Mouse (Mus musculus) liver, postnatal 0 days (tissue): ENCODE measurements around the gene Myo15b. TPM values are rescaled to one million over a fixed set of nuclear protein-coding genes. Genes with fewer than 3 reads are reported as not detected.

Experiments
- ATAC-seq: fragments of 200-750 bp; cut with Nextera tagmentation; 2 replicates; pipeline ENCODE4 v1.8.0; 2017; ENCODE audit warnings: mild to moderate bottlenecking, moderate library complexity
- DNase-seq: peaks from one replicate; pipeline ENCODE4 v3.0.0-alpha.2; 2016
- H3K27ac ChIP-seq: fragments of 300-500 bp; sonication (generic); 2 replicates; pipeline ENCODE4 v1.5.1; 2014; ENCODE audit warnings: antibody characterized with exemption, moderate library complexity, mild to moderate bottlenecking, low read depth
- H3K27me3 ChIP-seq: fragments of 300-500 bp; sonication (generic); 2 replicates; pipeline ENCODE4 v1.6.1; 2014; ENCODE audit warnings: low read length, control low read depth, mixed read lengths; ENCODE audit not compliant: insufficient read depth
- H3K36me3 ChIP-seq: fragments of 300-500 bp; sonication (generic); replicated peaks from 2 replicates; pipeline ENCODE4 v1.6.1; 2014; ENCODE audit warnings: mild to moderate bottlenecking, control low read depth, low read length, moderate library complexity, mixed read lengths; ENCODE audit not compliant: insufficient read depth
- H3K4me1 ChIP-seq: fragments of 300-500 bp; sonication (generic); 2 replicates; pipeline ENCODE4 v1.6.1; 2014; ENCODE audit warnings: antibody characterized with exemption, mild to moderate bottlenecking, control low read depth; ENCODE audit not compliant: insufficient read depth
- H3K4me2 ChIP-seq: fragments of 300-500 bp; sonication (generic); 2 replicates; pipeline ENCODE4 v1.6.1; 2014; ENCODE audit warnings: low read depth, mild to moderate bottlenecking, low read length, moderate library complexity, mixed read lengths
- H3K4me3 ChIP-seq: fragments of 300-500 bp; sonication (generic); 2 replicates; pipeline ENCODE4 v1.5.1; 2014; ENCODE audit warnings: low read depth, low read length
- H3K9ac ChIP-seq: fragments of 300-500 bp; sonication (generic); replicated peaks from 2 replicates; pipeline ENCODE4 v1.6.1; 2014; ENCODE audit warnings: mild to moderate bottlenecking, moderate library complexity
- H3K9me3 ChIP-seq: fragments of 300-500 bp; sonication (generic); 2 replicates; pipeline ENCODE4 v1.6.1; 2016; ENCODE audit warnings: mild to moderate bottlenecking, control low read depth, low read length, mixed read lengths
- CTCF ChIP-seq: sonication (generic); IDR thresholded peaks from 2 replicates; pipeline ENCODE4 v1.5.1; 2016; ENCODE audit warnings: antibody characterized with exemption, low read depth
- EP300 ChIP-seq: IDR thresholded peaks from 2 replicates; pipeline ENCODE4 v1.6.1; 2016; ENCODE audit warnings: antibody characterized with exemption, low read depth, mild to moderate bottlenecking
- WGBS: fragments of 180-500 bp; shearing (Covaris S2); extraction: QIAGEN DNeasy Blood & Tissue Kit; methylation state at CpG from one replicate; pipeline ENCODE4 v1.1.7; 2014; ENCODE audit not compliant: insufficient replicate concordance; 5-methylcytosine and 5-hydroxymethylcytosine counted together
- polyA plus RNA-seq: library from polyadenylated mRNA; unstranded; fragments of >200 nt; fragmentation: Nextera tagmentation; extraction: Ambion mirVana; gene quantifications from 2 replicates; pipeline ENCODE4 v1.2.1, GENCODE M21; 2015

Myo15b gene
- polyA plus RNA-seq, 1 experiment from 2014 or later = 2.4 TPM

DNA sequence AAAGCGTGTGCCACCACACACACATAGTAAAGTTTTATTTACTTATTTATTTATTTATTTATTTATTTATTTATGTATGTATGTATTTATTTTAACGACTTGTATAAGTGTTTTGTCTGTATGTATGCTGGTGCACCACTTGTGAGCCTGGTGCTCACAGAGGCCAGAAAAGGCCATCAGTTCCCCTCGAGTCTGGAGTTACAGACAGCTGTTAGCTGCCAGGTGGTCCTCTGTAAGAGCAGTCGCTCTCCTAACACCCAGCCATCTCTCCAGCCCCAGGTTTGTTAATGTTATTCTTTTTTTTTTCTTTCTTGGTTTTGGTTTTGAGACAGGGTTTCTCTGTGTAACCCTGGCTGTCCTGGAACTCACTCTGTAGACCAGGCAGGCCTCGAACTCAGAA, 60.4 kb downstream of the Myo15b start:
- H3K27me3 ChIP-seq = no peaks in the 10 kb centered on the region
- H3K4me2 ChIP-seq = no peak overlapping the region
- ATAC-seq (no peak), DNase-seq (no peak)
- H3K9me3 ChIP-seq = no peaks in the 10 kb centered on the region
- no peak overlapping the region for H3K4me3 ChIP-seq
- H3K36me3 ChIP-seq = peaks cover 40% of the 10 kb centered on the region
- H3K9ac ChIP-seq = no peak overlapping the region
- 76% methylated on average over 5 of the region's 5 CpGs for WGBS
- TF ChIP-seq EP300 (no peak), CTCF (no peak)
- peak overlapping the region; percentile 60; the same call in 1 of the 2 replicates for H3K27ac ChIP-seq
- 0 out of 2 replicates have a peak, but pooled peaks cover 3% of the 10 kb centered on the region for H3K4me1 ChIP-seq

DNA sequence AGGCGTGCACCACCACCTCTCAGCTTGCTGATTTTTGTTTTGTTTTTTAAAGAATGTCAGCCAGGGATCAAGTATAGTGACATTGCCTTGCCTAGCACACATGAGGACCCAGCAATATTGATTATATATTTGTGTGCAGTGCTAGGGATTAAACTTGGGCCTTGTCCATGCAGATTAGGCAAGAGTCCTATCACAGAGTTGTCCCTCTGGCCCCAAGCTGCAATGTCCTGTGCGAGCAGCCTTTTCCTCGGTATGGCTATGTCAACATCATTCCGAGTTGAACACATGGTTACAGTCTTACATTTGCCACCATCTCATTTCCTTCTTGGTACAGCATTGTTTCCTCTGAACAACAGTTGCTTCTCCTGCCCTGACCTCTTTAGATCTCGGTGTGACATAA, 60.9 kb downstream of the Myo15b start:
- DNase-seq (no peak), ATAC-seq (peak; percentile 85)
- TF ChIP-seq CTCF (no peak), EP300 (no peak)
- 0 out of 2 replicates have a peak, but pooled peaks cover 3% of the 10 kb centered on the region for H3K4me1 ChIP-seq
- WGBS = 62% methylated on average over 5 of the region's 5 CpGs
- no peak overlapping the region for H3K4me2 ChIP-seq
- H3K27me3 ChIP-seq = no peaks in the 10 kb centered on the region
- no peak overlapping the region for H3K4me3 ChIP-seq
- H3K36me3 ChIP-seq = peaks cover 37% of the 10 kb centered on the region
- H3K9me3 ChIP-seq = no peaks in the 10 kb centered on the region
- H3K27ac ChIP-seq = peak overlapping the region; percentile 60; the same call in 1 of the 2 replicates
- no peak overlapping the region for H3K9ac ChIP-seq

DNA sequence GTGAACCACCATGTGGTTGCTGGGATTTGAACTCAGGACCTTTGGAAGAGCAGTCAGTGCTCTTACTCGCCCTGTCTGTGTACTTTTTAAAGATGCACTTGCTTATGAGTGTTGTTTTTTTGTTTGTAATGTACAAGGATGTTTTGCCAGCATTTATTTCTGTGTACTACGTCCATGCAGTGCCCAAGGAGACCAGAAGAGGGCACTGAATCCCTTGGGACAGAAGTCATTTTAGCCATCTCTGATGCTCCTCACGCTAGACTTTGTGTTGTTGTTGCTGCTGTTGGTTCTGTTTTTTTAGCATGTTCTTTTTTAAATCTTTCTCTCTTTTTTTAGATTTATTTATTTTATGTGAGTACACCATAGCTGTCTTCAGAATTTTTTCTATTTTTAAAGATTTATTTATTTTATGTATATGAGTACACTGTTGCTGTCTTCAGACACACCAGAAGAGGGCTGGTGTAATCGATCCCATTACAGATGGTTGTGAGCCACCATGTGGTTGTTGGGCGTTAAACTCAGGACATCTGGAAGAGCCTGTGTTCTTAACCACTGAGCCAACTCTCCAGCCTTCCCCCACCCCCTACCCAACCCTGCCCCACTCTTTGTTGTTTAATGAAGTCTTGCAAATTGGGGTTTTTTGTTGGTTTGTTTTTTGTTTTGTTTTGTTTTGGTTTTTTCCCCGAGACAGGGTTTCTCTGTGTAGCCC, 62.1 kb downstream of the Myo15b start:
- WGBS = 38% methylated on average over 6 of the region's 6 CpGs
- TF ChIP-seq EP300 (no peak), CTCF (peak; percentile 86)
- Histone ChIP-seq H3K4me1 (0 out of 2 replicates have a peak, but pooled peaks cover 3% of the 10 kb centered on the region), H3K9ac (no peak overlapping the region), H3K36me3 (peaks cover 38% of the 10 kb centered on the region), H3K27ac (no peak overlapping the region), H3K27me3 (no peaks in the 10 kb centered on the region), H3K4me3 (no peak overlapping the region), H3K4me2 (no peak overlapping the region), H3K9me3 (no peaks in the 10 kb centered on the region)
- peak; percentile 69 for DNase-seq
- peak; percentile 66 for ATAC-seq

DNA sequence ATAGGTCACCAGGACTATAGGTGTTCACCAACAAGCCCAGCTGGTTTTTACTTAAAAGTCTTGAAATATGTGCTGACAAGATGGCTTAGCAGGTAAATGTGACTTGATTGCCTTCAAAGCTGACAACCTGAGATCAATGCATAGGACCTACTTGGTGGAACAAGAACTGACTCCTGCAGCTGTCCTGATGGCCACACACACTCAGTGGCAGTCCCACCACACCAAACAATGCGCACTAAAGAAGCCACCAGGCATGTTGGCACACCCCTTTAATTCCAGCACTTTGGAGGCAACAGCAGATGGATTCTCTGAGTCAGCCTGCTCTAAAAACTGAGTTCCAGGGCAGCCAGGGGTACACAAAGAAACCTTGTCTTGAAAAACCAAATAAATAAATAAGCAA, 63.8 kb downstream of the Myo15b start:
- Histone ChIP-seq H3K36me3 (peaks cover 23% of the 10 kb centered on the region), H3K9ac (no peak overlapping the region), H3K27me3 (no peaks in the 10 kb centered on the region), H3K27ac (no peak overlapping the region), H3K4me1 (0 out of 2 replicates have a peak, but pooled peaks cover 3% of the 10 kb centered on the region), H3K4me3 (no peak overlapping the region), H3K9me3 (no peaks in the 10 kb centered on the region), H3K4me2 (no peak overlapping the region)
- 87% methylated on average over 1 of the region's 1 CpGs for WGBS
- ATAC-seq (no peak), DNase-seq (no peak)
- TF ChIP-seq CTCF (no peak), EP300 (no peak)

- Histone ChIP-seq H3K4me2 (no peak overlapping the region), H3K4me3 (no peak overlapping the region), H3K9me3 (no peaks in the 10 kb centered on the region), H3K36me3 (peaks cover 16% of the 10 kb centered on the region), H3K27me3 (no peaks in the 10 kb centered on the region), H3K4me1 (peaks cover 10% of the 10 kb centered on the region), H3K9ac (no peak overlapping the region), H3K27ac (no peak overlapping the region)
- ATAC-seq (no peak), DNase-seq (no peak)
- 81% methylated on average over 8 of the region's 8 CpGs for WGBS
- TF ChIP-seq CTCF (no peak), EP300 (no peak)
Measured at GRCm38 (mm10) chr11:115929031-115929430, 70.8 kb downstream of the Myo15b start.

GRCm38 (mm10) chr11:115929818-115930217, 71.6 kb downstream of the Myo15b start:
- TF ChIP-seq EP300 (no peak), CTCF (no peak)
- WGBS = 49% methylated on average over 3 of the region's 3 CpGs
- no peak for DNase-seq

More at GRCm38 (mm10) chr11:115929818-115930217, 71.6 kb downstream of the Myo15b start:
- H3K4me2 ChIP-seq = no peak overlapping the region
- no peak overlapping the region for H3K9ac ChIP-seq
- no peak for ATAC-seq
- no peaks in the 10 kb centered on the region for H3K9me3 ChIP-seq
- H3K36me3 ChIP-seq = peaks cover 13% of the 10 kb centered on the region
- H3K27ac ChIP-seq = no peak overlapping the region
- no peak overlapping the region for H3K4me3 ChIP-seq
- H3K4me1 ChIP-seq = peaks cover 18% of the 10 kb centered on the region
- H3K27me3 ChIP-seq = no peaks in the 10 kb centered on the region
